Mouse (Mus musculus) myocyte (in vitro differentiated cells): ENCODE results near the gene Snorc.

Source experiments
- CEBPB ChIP-seq: IDR thresholded peaks from 2 replicates; pipeline ENCODE4 v1.6.1; 2011; ENCODE audit warnings: mild to moderate bottlenecking, moderate library complexity; ENCODE audit not compliant: poor library complexity, insufficient read depth, severe bottlenecking
- E2F4 ChIP-seq: IDR thresholded peaks from one replicate; pipeline ENCODE4 v1.6.1; 2011; ENCODE audit warnings: mild to moderate bottlenecking, control low read depth, moderate library complexity; ENCODE audit not compliant: insufficient read depth
- MAX ChIP-seq: IDR thresholded peaks from one replicate; pipeline ENCODE4 v1.6.1; 2011; ENCODE audit warnings: low read depth, mild to moderate bottlenecking, control low read depth
- MYOD1 ChIP-seq, 3 experiments: IDR thresholded peaks; one replicate each; pipeline ENCODE4 v1.6.1; 2011; ENCODE audit warnings: control low read depth in 2 of 3, low read depth in 2 of 3, mild to moderate bottlenecking in 2 of 3, moderate library complexity in 1 of 3; ENCODE audit not compliant: insufficient read length in 2 of 3, control insufficient read depth in 1 of 3
- POLR2A ChIP-seq: IDR thresholded peaks from one replicate; pipeline ENCODE4 v1.6.1; 2011; ENCODE audit warnings: low read depth, mild to moderate bottlenecking, control low read depth, moderate library complexity; ENCODE audit not compliant: insufficient read length
- POLR2AphosphoS2 ChIP-seq: IDR thresholded peaks from one replicate; pipeline ENCODE4 v1.6.1; 2011; ENCODE audit warnings: low read depth, control low read depth; ENCODE audit not compliant: insufficient read length
- REST ChIP-seq: IDR thresholded peaks from one replicate; pipeline ENCODE4 v1.6.1; 2011; ENCODE audit warnings: mild to moderate bottlenecking, control low read depth, moderate library complexity; ENCODE audit not compliant: insufficient read depth, insufficient read length
- SRF ChIP-seq: IDR thresholded peaks from one replicate; pipeline ENCODE4 v1.6.1; 2011; ENCODE audit warnings: low read depth; ENCODE audit not compliant: control insufficient read depth, insufficient read length
- TCF12 ChIP-seq: IDR thresholded peaks from one replicate; pipeline ENCODE4 v1.6.1; 2011; ENCODE audit warnings: mild to moderate bottlenecking, control low read depth; ENCODE audit not compliant: poor library complexity, insufficient read depth, severe bottlenecking
- USF1 ChIP-seq: IDR thresholded peaks from one replicate; pipeline ENCODE4 v1.6.1; 2011; ENCODE audit warnings: low read depth, mild to moderate bottlenecking, control low read depth, moderate library complexity

GRCm38 (mm10) chr1:87509561-87510165 is 39.6 kb downstream of the Snorc start, which contains the start of gene Neu2:
- TF ChIP-seq POLR2A (no peak), CEBPB (no peak), MYOD1 (IDR thresholded peaks at IDR 0.05; ENCODE audit: control insufficient read depth in 1 of 3, insufficient read length in 2 of 3, low read depth in 2 of 3) (no peak), SRF (no peak), E2F4 (no peak), USF1 (no peak), REST (no peak), POLR2AphosphoS2 (no peak), TCF12 (no peak), MAX (no peak)
